Mouse (Mus musculus): ENCODE measurements around the gene Hapln3.

The Hapln3 gene

DNA sequence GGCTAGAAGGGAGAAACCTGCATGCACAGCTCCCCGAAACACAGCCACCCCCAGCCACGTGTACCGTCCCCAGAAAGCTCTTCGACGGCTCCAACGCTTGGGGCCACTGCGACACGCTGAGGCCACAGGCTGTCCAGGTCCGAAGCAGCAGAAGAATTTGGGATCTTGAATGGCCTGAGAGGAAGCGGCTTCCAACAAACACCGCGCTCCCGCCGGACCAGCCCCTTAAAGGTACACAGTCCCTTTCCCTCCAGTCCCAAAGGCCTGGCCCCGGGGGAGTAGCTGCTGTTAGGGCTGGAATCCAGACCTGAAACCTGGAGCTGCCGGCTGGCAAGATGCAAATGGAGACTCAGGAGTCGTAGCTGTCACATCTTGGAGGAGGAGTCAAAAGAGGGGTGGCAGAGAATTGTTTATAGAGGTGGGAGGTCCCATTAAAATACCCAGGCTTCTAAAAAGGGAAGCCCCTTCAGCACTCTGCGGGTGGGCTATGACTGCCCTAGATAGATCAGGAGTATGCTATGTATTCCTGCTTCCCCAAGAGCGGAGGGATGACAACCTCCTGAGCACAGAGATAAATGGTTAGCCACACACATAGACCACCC lies at the start of gene Hapln3:
Gene Hapln3 (minus strand): TSS at position 176 of the 602 bp plus-strand sequence.
- no peak for DNase-seq

DNA sequence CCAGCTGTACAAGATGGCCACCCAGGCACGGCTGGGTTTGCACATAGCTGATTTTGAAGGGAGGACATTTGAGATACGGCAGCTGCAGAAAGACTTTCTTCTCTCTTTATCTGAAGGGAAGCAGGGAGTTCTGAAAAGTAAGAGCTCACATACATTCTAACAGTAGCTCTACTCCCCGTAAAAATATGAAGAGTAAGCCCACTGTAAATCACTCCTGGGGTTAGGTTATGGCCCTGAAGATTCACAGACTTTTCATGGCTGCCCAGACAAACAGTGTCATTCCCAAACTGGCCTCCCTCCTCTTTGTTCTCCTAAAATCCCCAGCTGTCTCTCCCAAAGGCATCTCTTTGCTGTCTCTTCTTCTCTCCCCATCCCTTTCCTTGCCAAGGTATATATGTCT lies 43.0 kb upstream of the Hapln3 start:
- no peak for DNase-seq

DNA sequence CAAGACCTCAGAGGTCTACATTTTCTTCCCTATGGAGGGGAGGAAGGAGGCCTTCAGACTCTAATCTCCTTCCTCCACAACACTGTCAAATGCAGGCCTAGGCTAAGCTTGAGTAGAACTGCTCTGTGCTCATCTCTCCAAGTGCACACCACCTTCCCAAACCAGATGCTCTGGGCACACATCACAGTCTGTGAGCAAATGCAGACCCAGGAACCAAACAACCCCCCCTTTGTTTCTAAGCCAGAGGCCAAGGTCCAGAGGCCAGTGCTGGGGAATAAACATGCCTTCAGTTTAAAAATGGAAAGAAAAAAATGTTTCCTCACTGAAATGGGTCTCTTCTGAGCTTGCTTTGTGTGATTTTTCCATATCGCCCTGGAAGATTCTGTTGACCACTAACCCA lies 41.0 kb upstream of the Hapln3 start:
- no peak for DNase-seq

DNA sequence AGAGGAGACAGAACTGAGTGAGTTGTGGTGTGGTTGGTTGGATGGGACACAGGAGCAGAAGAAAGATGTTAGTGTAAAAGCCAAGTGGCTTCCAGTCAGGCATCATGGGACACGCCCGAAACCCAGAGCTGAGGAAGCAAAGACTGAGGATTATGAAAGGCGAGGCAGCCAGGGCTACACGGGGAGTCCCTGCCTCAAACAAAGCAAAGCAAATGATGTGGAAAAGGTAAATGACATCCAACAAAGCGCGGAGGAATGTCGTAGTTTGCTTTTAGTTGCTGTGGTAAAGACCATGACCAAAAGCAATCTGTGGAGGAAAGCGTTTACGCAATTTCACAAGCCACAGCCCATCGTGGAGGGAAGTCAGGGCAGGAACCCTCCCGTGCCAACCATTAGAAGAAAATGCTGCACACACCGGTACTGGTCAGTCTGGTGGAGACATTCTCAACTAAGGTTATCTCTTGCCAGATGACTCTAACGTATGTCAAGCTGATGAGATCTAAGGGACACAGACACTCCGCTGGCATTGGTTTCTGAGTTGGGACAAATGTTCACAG lies 36.3 kb upstream of the Hapln3 start:
- no peak for DNase-seq

DNA sequence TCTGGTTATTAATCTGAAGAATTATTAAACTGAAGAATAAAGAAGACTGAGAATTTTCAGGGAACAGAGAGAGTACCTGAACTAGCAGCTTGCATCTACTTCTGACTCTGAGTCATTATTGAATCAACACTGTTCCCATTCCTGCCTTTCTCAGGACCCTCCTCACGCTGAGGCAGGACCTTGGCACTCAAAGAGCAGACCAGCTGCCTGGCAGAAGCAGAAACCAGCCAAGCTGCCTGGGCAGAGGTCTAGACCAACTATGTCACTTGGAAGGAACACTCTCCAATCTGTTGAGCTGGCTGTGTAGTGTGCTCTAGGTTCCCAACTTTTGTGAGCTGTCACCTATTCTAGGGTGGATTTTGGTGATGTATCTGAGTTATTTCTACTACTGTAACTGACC lies 28.6 kb upstream of the Hapln3 start:
- DNase-seq = no peak

DNA sequence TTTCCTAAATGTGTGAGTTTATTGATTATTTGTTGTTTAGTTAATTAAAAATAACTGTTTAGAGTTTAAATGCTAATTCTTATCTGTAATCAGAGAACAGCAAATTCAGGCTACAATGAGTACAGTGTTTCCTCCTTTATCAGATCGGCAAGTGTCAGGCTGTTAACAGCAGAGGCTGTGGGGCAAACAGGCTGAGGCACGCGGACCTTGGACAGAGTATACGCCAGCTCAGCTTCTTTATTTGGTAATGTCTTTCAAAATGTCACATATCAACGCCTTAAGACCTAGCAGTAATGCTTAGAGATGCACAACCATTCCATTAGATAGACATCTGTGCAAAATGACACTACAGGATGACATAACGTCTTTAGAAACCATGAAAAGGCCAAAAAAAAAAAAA lies 18.7 kb upstream of the Hapln3 start:
- DNase-seq = no peak

DNA sequence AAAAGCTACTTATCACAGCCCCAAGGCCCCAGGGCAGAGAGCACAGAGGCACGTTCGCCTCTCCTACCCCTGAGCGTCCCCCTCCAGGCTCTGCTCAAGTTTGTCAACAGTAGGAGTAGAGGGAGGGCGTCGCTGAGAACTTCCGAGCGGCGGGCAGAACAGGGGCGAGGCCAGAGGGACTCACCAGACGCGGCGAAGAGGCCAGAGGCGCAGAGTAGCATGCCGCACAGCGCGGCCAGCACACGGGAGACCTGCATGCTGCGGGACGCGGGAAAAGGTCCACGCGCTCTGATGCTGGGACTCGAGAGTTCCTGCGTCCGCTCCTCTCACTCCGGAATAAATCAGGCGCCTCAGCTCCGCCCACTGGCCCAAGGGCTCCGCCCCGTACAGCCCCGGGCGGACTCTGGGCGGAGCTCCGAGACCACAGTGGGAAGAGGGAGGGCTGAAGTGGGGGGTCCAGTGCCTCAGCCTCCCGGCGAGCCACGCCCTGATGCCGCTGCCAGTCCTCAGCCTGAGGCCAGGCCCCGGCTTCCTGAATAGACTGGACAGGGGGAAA lies 18.0 kb upstream of the Hapln3 start, which contains the start of gene Mfge8:
Gene Mfge8 (minus strand): TSS at position 350 of the 556 bp plus-strand sequence.
- peak; percentile 40 to 52 for DNase-seq

DNA sequence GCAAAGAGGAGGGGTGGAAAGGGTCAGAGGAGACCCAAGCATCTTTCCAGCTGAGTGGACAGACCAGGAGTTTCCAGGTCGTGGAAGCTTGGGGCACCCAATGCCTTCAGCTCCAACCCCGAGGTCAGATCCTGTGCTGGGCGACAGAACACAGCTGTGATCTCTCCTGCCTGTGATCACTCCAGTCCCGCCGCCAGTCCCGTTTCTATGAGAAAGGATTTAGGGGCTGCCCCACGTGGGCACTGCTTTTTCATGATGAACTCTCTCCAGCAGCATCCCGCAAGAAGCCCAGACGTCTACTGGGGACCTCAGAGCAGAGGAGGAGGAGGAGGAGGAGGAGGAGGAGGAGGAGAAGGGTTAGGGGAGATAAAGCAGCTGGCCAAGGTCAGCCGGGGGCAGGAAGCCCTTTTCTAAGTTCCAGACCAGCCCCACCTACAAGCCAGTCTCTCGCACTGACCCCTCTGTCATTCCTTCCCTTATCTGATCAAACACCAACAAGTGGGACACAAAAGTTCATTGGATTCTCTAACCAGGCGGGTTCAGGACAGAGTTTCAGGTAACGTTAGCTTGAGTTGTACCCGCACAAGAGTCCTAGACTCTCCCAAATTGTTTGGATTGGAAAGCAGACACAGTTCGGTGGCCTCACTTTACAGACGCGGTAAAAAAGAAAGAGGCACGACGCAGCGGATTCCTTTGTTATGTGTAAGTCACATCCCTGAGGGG lies 17.3 kb upstream of the Hapln3 start:
- no peak for DNase-seq

DNA sequence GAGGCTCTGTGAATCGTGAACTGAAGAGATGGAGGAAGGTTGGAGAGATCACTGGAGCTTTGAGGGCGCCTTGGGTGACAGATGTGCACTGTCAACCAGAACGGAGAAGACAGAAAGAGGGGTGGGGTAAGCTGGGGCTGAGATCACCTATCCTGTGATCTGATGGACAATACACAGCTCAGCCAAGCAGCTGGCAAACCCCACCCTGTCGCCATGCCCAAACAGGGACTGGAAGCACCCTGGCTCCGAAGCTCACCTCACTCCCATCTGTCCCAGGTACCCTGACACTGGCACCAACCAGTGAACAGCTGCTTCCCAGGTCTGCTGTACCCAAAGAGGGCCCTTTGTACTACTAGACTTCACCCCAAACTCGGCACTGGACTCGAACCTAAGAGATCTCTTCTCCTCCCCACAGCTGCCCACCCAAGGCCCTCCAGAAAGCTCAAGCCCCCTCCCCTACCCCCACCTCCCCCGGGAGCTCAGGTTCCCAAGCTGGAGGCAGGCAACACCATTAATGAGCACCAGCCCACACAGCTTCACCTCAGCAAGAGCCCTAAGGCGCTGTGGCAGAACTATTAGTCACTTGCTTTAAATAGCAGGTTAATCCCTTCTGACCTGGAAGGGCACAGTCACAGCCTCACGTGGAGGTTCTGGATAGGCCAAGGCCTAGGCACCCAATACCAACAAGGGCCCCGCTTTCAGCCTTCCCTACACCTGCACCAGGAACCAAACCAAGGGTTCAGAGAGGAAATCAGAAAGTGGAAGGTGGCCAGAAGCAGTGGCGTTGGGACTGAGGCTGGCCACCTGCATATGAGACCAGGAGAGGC lies 16.4 kb upstream of the Hapln3 start:
- no peak for DNase-seq

DNA sequence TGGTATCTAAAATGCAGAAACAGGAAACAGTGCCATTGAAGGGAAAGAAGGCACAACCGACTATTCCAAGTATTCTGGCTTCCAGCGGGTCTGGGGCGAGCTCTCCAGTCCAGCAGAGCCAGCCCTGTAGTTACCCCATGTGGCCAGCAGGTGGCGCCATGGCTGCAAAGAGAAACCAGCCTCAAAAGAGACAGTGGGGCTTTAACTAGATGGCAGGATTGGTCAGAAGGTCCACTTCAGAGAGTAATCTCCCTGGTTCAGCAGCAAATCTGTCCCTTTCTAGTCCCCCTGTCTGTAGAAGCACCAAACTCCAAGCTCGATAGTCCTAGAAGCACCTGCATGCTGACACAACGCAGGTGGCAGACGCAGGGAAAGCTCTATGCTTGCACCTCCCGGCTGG lies 10.1 kb upstream of the Hapln3 start:
- DNase-seq = peak; percentile 75 to 83

DNA sequence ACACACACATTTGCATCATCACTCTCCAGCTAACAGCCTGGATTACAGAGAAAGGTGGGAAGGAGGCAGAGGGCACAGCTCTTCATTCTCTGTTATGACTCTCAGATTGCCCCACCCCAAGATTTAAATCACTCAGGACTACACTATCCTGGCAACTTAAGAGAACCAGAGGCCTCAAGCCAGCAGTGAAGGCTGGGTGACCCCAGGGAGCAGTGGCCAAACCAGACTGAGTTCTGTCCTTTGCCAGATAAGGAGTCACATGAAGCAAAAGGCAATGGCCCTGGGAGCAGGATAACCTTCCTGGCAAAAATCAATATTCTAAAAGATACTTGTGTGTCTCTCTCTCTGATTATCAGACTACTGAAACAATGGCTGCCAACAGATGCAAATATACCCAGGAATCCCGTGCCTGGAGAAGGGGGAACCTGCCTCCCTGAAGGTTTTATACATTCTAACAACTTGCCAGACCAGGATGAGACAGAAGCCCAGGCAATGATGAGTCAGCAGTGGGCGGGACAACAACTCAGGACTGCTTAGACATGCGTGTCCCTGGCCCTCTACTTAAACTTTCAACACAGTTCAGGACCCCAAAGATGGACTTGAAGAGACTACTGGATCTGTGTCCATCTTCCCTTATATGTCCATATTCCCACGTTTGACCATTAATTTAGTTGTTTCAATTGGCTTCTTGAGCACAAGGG lies 9.2 kb upstream of the Hapln3 start:
- DNase-seq = no peak

DNA sequence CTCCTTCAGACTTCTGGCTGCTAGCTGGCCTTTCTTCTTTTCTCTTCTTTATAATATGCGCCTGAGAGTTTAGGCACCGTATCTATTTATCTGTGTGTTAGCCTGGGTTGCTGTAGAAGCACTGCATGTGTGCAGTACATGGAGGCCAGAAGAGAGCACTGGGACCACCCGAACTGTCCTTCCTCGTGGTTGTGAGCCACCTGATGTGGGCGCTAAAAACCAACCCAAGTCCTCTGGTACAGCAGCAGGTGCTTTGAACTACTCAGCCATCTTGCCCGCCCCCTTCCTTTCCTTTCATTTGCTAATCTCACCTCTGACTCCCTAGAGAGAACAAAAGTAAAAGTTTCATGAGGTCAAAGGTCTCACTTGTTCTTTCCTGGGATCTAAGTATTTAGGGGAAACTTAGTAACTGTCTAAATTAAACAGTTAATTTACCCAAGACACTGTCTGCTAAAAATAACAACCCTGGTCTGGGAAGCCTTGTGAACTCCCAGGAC lies 8.6 kb upstream of the Hapln3 start:
- no peak for DNase-seq

DNA sequence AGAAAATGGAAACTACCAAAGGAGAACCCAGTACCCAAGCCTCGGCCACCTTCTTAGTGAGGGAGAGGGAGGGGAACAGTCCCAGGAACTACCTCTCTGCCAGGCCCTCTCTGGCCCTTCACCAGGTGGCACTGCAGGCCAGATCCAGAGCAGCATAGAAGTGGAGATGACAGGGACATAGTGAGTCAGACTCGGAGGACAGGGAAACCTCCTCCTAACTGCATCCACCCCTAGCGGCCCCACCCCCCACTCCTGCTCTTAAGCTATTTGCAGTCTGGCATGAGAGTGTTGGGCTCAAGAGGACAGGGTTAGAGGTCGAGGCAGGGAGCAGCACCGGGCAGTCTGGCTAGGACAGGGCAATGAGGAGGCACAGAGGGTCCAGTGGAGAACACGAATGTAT lies 2.6 kb upstream of the Hapln3 start:
- DNase-seq = no peak

DNA sequence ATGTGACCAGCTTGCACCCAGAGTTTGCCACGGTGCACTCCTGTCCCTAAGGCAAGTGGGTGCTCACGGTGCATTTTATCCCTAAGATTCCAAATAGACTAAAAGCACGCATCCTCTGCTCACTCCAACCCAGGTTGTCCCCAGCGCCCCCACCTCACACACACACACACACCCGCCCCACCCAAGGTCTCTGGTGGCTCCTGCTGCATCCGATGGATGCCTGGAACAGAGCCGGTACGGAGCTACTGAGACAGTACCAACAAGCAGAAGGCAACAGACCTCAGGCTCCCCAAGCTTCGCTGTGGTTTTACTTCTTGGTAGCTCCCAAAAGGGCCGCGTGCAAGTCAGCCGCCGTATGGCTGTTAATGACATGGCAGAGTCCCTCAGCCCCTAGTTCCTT lies 433 bp downstream of the Hapln3 start:
- DNase-seq = no peak

DNA sequence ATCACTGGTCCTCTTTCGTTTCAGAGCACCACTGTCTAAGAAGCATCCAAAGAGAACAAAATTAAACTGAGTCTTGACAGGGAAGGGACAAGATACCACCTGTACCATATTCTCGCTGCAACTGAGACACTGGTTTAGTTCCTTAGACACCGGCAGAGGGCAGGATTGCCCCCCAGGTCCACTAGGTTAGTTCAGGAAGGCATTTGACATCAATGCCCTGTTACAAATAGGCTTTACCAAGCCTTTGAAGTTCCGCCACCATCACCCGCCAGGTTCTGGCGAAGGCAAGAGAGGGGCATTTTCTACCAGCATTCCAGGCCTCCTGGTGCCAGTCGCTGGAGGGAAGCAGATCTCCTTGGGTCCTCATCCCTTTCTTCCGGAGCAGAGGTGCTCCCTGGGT lies 935 bp downstream of the Hapln3 start:
- no peak for DNase-seq

DNA sequence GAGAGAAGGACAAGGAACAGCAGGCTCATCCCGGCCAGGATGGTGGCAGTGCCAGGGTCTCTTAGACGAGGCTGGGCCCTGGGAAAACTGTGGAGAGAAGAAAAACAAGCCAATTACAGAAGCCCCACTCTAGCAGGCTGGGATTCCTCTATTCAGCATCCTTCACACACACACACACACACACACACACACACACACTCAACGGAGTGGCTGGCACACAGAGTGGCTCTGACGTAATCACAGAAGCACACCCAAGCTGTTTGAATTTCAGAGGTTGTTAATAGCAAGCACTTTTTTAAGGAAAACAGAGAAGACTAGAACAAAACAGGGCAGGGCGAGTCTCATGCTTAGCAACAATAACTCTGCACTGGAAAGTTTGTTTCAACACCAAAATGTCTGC lies 7.4 kb downstream of the Hapln3 start:
- no peak for DNase-seq

DNA sequence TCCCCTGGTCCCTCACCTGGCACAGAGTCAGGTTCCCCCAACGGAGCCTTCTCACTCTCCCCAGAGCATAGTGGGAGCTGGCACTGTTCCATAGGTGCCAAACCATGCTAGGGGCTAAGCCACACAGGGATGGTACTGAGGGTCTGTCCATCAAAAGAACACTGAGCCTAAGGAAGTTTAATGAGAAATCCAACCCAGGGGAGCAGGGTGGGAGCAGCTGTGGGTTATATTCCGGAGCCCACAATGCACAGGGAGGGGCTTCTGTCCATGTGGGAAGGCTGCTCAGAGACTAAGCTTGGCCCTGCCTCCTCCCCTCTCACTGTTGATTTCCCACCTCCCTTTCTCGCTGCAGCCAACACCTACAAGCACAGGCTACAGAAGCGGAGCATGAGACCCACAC lies 17.0 kb downstream of the Hapln3 start:
- DNase-seq = no peak

DNA sequence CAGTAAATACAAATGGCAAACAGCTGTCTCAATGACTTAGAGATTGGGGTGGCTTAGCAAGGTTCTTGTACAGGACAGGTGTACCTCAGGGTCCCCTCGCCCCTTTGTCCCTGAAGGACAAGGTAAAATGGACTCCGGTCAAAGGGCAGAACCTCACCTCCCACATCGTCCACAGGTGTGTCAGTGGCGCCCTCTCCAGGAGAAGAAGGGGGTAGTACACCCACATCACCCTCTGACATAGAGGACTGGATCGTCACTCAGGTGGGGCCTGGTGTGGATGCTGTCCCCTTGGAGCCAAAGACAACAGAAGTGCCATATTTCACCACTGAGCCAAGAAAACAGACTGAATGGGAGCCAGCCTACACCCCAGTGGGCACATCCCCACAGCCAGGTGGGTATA lies 34.3 kb downstream of the Hapln3 start:
- DNase-seq = no peak

DNA sequence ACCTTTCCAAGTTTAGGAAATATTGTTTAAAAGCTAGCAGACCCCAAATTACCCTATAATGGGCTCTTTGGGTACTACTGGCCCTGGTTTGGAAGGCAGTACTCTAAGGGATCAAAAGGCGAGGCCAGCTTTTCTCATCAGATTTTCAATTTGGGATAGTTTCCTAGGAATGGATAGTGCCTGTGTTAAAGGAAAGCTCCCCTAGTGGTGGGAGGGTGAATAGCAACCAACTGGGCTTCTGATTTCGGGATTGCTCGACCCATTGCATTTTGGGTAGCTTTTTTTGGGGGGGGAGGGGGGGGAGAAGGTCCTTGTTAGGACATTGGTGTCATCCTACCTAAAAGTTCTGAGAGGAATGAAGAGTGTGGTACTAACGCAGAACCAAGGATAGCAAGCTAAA lies 41.7 kb downstream of the Hapln3 start:
- peak; percentile 40 to 43 for DNase-seq

DNA sequence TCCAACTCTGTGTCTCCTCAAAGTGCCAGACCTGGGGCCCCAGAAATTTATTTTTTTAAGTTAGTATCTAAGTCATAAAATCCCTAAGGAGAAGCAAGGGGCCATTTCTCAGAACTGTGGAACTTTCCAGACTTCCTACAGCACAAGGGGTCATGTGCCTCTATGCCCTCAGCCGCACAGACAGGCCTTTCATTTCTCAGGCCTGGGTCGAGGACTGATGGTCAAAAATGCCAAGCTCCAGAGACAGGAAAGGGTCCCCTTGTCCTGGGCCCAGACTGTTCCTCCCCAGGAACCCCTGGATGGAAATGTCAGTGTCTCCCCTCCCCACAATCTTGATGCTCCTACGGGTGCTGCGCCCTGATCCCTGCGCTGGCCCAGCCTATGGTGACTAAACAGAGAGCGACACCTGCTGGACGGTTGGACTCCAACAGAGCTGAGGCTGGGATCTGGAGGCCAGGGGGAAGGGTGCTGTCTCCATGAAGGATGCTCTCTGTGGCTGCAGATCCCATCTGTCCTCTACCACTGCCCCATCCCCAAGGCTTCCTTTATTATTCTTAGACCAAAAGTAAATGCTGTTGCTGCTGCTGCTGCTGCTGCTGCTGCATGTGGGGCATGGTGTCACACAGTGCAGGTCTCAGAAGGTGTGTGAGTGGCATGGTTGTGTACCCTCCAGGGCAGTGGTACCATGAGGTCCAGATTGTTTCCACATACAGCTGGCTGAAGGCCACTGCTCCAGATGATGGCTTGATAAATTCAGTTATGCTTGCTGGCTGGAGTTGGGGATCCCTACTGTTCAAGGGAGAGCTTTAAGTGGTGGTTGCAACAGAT lies 50.0 kb downstream of the Hapln3 start:
- DNase-seq = peak; percentile 54 to 60

DNA sequence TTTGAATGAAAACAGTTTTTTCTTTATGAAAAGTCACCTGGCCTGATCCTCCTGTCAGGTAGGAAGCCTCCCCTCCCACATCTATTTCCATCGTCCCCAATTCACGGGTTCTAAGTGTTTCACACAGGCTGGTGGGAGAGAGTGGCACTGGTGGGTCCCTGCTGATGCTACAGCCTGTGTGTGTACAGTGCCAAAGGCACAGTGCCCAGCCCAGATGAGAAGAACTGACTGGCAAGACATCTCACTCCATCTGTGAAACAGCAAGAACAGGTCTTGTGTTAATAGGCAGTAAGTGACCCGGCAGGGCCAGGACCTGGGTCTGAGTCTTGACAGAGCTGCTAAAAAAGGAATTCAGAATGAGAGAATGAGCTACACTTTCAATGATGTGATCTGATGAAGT lies 51.6 kb downstream of the Hapln3 start:
- peak; percentile 5 to 17 for DNase-seq
